Mouse (Mus musculus): Measurements from ENCODE around the gene Hes5.

DNA sequence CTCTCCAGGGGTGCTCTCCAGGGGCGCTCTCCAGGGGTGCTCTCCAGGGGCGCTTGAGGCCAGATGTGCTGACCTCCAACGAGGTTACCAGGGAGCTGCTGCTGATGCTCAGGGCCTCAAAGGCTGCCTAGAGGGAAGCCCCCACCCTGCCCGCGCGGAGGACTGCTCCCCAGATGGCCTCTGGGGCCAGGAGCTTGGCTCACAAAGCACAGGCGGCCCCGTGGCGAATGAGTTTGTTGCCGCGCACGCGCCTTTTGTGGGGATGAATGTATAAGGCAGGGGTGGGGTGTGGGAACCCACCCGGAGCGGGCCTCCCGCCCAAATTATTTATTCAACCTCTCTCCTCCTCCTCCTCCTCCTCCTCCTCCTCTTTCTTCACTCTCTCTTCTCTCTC is 11.1 kb upstream of the Hes5 start:
- no peak for TF ChIP-seq CTCF (IDR thresholded peaks at IDR 0.05; ENCODE audit: borderline replicate concordance, extremely low read depth, insufficient read depth, insufficient read length)
- no peak for TF ChIP-seq POLR2A (IDR thresholded peaks at IDR 0.05; ENCODE audit: borderline replicate concordance, extremely low read depth, insufficient read depth, insufficient read length, poor library complexity, severe bottlenecking)
